Comparison of ENCODE assay signal across 8 mouse cellular contexts in the genomic region with DNA sequence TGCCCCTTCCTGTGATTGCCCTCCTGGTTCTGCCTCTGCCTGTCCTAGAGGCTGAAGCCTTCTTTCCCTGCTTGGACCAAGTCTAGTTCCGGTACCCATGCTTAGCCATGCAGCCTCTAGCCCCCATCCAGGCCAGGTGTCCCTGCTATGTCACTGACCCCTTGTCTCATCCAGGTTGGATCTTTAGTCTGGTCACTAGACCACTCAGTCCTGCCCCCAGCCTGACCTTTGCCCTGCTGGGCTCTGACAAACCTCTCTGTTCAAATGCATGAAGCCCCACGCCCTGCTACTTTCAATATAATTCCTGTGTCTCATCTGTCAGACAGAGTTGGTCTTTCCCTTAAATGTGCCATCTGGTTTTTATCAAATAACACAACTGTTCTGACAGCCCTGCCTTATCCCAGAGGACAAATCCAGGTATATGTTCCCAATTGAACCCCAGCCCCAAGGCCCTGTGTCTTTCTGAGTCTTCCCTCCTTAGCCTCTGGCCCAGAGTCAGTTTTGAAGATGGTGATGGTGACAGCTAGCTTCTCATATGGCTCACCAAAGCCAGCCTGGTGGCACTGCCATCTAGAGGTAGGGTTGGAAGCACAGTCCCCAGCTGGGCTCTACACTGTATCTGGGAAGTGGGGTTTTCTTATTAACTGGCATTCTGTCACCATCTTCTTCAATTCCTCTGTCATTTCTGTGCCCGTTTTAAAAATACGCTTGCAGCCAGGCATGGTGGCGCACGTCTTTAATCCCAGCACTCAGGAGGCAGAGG. TPM values are rescaled to one million over a fixed set of nuclear protein-coding genes. Genes with fewer than 3 reads are reported as not detected.
DNase-seq lines count a peak whose midpoint lies in the region; ATAC-seq and TF ChIP-seq lines count a peak whose summit lies in the region.

No protein-coding gene starts in this region.

- H3K79me2 ChIP-seq in MEL (ENCODE audit: control insufficient read depth, insufficient read depth, low read length, poor library complexity): no peaks in the 10 kb centered on the region

- WGBS in lung, postnatal 0 days: 89% methylated on average over 6 of the region's 6 CpGs
- WGBS in neural tube, embryonic 15.5 days: 95% methylated on average over 6 of the region's 6 CpGs

- TF ChIP-seq CTCF in MEL (IDR thresholded peaks at IDR 0.05 in 2 of 3, conservative IDR thresholded peaks at IDR 0.05 in 1 of 3; ENCODE audit: control insufficient read depth in 1 of 3, insufficient read depth in 1 of 3, low read depth in 2 of 3, low read length in 3 of 3, poor library complexity in 1 of 3, severe bottlenecking in 1 of 3): peak; percentile 12 to 56 (median 38); a peak in 4 of 6 replicates
- peak; percentile 58 for TF ChIP-seq CTCF in lung, postnatal 0 days (IDR thresholded peaks at IDR 0.05)

- no peak for TF ChIP-seq EP300 in MEL (IDR thresholded peaks at IDR 0.05; ENCODE audit: low read depth in 1 of 2, low read length in 2 of 2)
- no peak for TF ChIP-seq EP300 in lung, postnatal 0 days (IDR thresholded peaks at IDR 0.05)

- no peaks in the 10 kb centered on the region for H3K9me3 ChIP-seq in MEL (replicated peaks; ENCODE audit: insufficient read depth, low read length)
- H3K9me3 ChIP-seq in lung, postnatal 0 days (ENCODE audit: low read length): no peaks in the 10 kb centered on the region
- no peaks in the 10 kb centered on the region for H3K9me3 ChIP-seq in neural tube, embryonic 15.5 days (replicated peaks)

- DNase-seq in kidney, adult 18-20 months: peak; percentile 27
- DNase-seq in kidney, postnatal 14 days: no peak
- DNase-seq in B cell, adult 2 months: peak; percentile 30 to 31
- peak; percentile 27 for DNase-seq in MEL (ENCODE audit: low read depth, low spot score)
- DNase-seq in lung, postnatal 0 days (ENCODE audit: low spot score): no peak
- DNase-seq in frontal cortex, postnatal 14 days (ENCODE audit: low spot score in 2 of 2): no peak
- no peak for DNase-seq in left cerebral cortex, postnatal 10 days (ENCODE audit: extremely low spot score in 1 of 2, low spot score in 2 of 2)

- intact Hi-C loops in left cerebral cortex, postnatal 10 days (cut with DNase I): loop anchor here (10.0 kb wide), 1 partner anchor 186 kb away; no protein-coding TSS in a partner anchor

- H3K4me3 ChIP-seq in MEL (ENCODE audit: control insufficient read depth in 1 of 2, insufficient read depth in 1 of 2, low read depth in 2 of 2, low read length in 2 of 2): no peak overlapping the region
- H3K4me3 ChIP-seq in lung, postnatal 0 days (ENCODE audit: low read depth, low read length): no peak overlapping the region
- H3K4me3 ChIP-seq in neural tube, embryonic 15.5 days (replicated peaks): no peak overlapping the region

- H3K27me3 ChIP-seq in MEL (ENCODE audit: control insufficient read depth in 1 of 2, insufficient read depth in 2 of 2, low read length in 2 of 2): no peaks in the 10 kb centered on the region
- no peaks in the 10 kb centered on the region for H3K27me3 ChIP-seq in lung, postnatal 0 days (replicated peaks; ENCODE audit: insufficient read depth, low read length)
- no peaks in the 10 kb centered on the region for H3K27me3 ChIP-seq in neural tube, embryonic 15.5 days (replicated peaks)

- H3K36me3 ChIP-seq in MEL (ENCODE audit: control insufficient read depth in 1 of 2, insufficient read depth in 2 of 2, low read length in 2 of 2): no peaks in the 10 kb centered on the region
- H3K36me3 ChIP-seq in lung, postnatal 0 days (ENCODE audit: insufficient read depth, low read length): no peaks in the 10 kb centered on the region; the same call in 1 of the 2 replicates
- H3K36me3 ChIP-seq in neural tube, embryonic 15.5 days: peaks cover 68% of the 10 kb centered on the region

- TF ChIP-seq POLR2A in MEL (IDR thresholded peaks at IDR 0.05; ENCODE audit: control insufficient read depth in 1 of 2, insufficient read depth in 1 of 2, low read depth in 1 of 2, low read length in 2 of 2, poor library complexity in 1 of 2): no peak

- H3K9ac ChIP-seq in MEL (ENCODE audit: control insufficient read depth, low read depth, low read length, poor library complexity, severe bottlenecking): no peak overlapping the region
- no peak overlapping the region for H3K9ac ChIP-seq in lung, postnatal 0 days (replicated peaks; ENCODE audit: low read depth)
- no peak overlapping the region for H3K9ac ChIP-seq in neural tube, embryonic 15.5 days (replicated peaks)

- ATAC-seq in lung, postnatal 0 days: no peak
- no peak for ATAC-seq in neural tube, embryonic 15.5 days (ENCODE audit: low FRiP score)

- no peaks in the 10 kb centered on the region for H3K4me1 ChIP-seq in MEL (ENCODE audit: control insufficient read depth in 1 of 2, insufficient read depth in 2 of 2, low read length in 2 of 2)
- H3K4me1 ChIP-seq in lung, postnatal 0 days (ENCODE audit: insufficient read depth, low read depth, low read length): no peaks in the 10 kb centered on the region
- no peaks in the 10 kb centered on the region for H3K4me1 ChIP-seq in neural tube, embryonic 15.5 days

- H3K27ac ChIP-seq in MEL (ENCODE audit: control insufficient read depth, low read depth, low read length): no peak overlapping the region
- no peak overlapping the region for H3K27ac ChIP-seq in lung, postnatal 0 days (ENCODE audit: low read length)
- H3K27ac ChIP-seq in neural tube, embryonic 15.5 days (replicated peaks): no peak overlapping the region

- TF ChIP-seq RAD21 in MEL (IDR thresholded peaks at IDR 0.05; ENCODE audit: low read depth, low read length): peak; percentile 34

- no peak overlapping the region for H3K4me2 ChIP-seq in lung, postnatal 0 days (replicated peaks; ENCODE audit: low read depth, low read length)
- H3K4me2 ChIP-seq in neural tube, embryonic 15.5 days: no peak overlapping the region

TF ChIP-seq in MEL, 35 proteins besides CTCF, POLR2A, EP300 and RAD21:
- TF ChIP-seq SMC3 (IDR thresholded peaks at IDR 0.05; ENCODE audit: low read depth, low read length) (peak; percentile 55), POLR2AphosphoS5 (IDR thresholded peaks at IDR 0.05; ENCODE audit: borderline replicate concordance, low read depth, low read length) (no peak)

RNA-seq across cellular contexts. Expression of gene Cpsf3, which starts 24.5 kb away (rescaled TPM):
- total RNA-seq in MEL (2012; rRNA removed): 39.8 and 44.2 TPM in 2 replicates
- polyA plus RNA-seq in MEL (2012; ENCODE audit: insufficient read depth in 1 of 2, insufficient read length in 2 of 2, low read depth in 1 of 2, low replicate concordance in 2 of 2, missing spikeins in 1 of 2): 10 to 100 TPM in 1 of 2 experiments, not detected in 1; 58.2 TPM
- 65.4 and 69.7 TPM in 2 replicates for polyA plus RNA-seq in lung, postnatal 0 days (2015; fragmentation: Nextera tagmentation; extraction: Ambion mirVana)
- polyA plus RNA-seq in neural tube, embryonic 15.5 days (2015; fragmentation: Nextera tagmentation; extraction: Ambion mirVana): 78.0 and 89.4 TPM in 2 replicates
- total RNA-seq in left cerebral cortex, postnatal 10 days (2021): 10 to 100 TPM; 48.4 to 49.3 TPM

RNA-seq across cellular contexts. Expression of gene Itgb1bp1, which starts 25.4 kb away (rescaled TPM):
- total RNA-seq in MEL (2012; rRNA removed): 22.0 and 22.7 TPM in 2 replicates
- 10 to 100 TPM in 1 of 2 experiments, not detected in 1; 41.3 TPM for polyA plus RNA-seq in MEL (2012; ENCODE audit: insufficient read depth in 1 of 2, insufficient read length in 2 of 2, low read depth in 1 of 2, low replicate concordance in 2 of 2, missing spikeins in 1 of 2)
- 65.5 and 67.6 TPM in 2 replicates for polyA plus RNA-seq in lung, postnatal 0 days (2015; fragmentation: Nextera tagmentation; extraction: Ambion mirVana)
- 34.7 and 36.8 TPM in 2 replicates for polyA plus RNA-seq in neural tube, embryonic 15.5 days (2015; fragmentation: Nextera tagmentation; extraction: Ambion mirVana)
- 10 to 100 TPM; 36.4 to 38.8 TPM for total RNA-seq in left cerebral cortex, postnatal 10 days (2021)

RNA-seq across cellular contexts. Expression of gene Iah1, which starts 55.5 kb away (rescaled TPM):
- 14.2 and 18.7 TPM in 2 replicates for total RNA-seq in MEL (2012; rRNA removed)
- polyA plus RNA-seq in MEL (2012; ENCODE audit: insufficient read depth in 1 of 2, insufficient read length in 2 of 2, low read depth in 1 of 2, low replicate concordance in 2 of 2, missing spikeins in 1 of 2): 10 to 100 TPM in 1 of 2 experiments, not detected in 1; 15.4 TPM
- polyA plus RNA-seq in lung, postnatal 0 days (2015; fragmentation: Nextera tagmentation; extraction: Ambion mirVana): 111 and 112 TPM in 2 replicates
- polyA plus RNA-seq in neural tube, embryonic 15.5 days (2015; fragmentation: Nextera tagmentation; extraction: Ambion mirVana): 25.9 and 33.0 TPM in 2 replicates
- total RNA-seq in left cerebral cortex, postnatal 10 days (2021): 10 to 100 TPM; 20.8 to 23.5 TPM

Comparison
In these comparisons a context has a peak if more than half of its experiments do, and no peak if none do; other contexts are left out.
1. DNase-seq: peak in kidney, adult 18-20 months (single experiment), B cell, adult 2 months (2 of 2) and MEL (single experiment); none in kidney, postnatal 14 days (single experiment), lung, postnatal 0 days (single experiment), frontal cortex, postnatal 14 days (0 of 2) and left cerebral cortex, postnatal 10 days (0 of 2).